Mouse (Mus musculus): ENCODE measurements around the gene Axdnd1.

- TF ChIP-seq CTCF (IDR thresholded peaks at IDR 0.05; ENCODE audit: extremely low read depth, insufficient read length, insufficient replicate concordance, low read depth, low read length) (no peak), POLR2A (IDR thresholded peaks at IDR 0.05; ENCODE audit: low read depth, low read length) (no peak)
Observed at GRCm38 (mm10) chr1:156470557-156470956, 49.6 kb upstream of the Axdnd1 start.

All from small intestine, adult 2 months (tissue).